Mouse (Mus musculus): ENCODE measurements at regions not wholly inside any gene's neighbourhood (a gene's known extent, or its start where the extent isn't known, plus 50 kb on each side); places are given as distances from the start of the nearest gene placed in this dataset.

- Histone ChIP-seq H3K27ac (ENCODE audit: low read depth, low read length) (no peak overlapping the region), H3K36me3 (ENCODE audit: control insufficient read depth, insufficient read depth, low read length) (no peaks in the 10 kb centered on the region), H3K27me3 (ENCODE audit: control insufficient read depth, insufficient read depth, low read length) (no peaks in the 10 kb centered on the region), H3K4me1 (ENCODE audit: control insufficient read depth, insufficient read depth, low read length) (no peaks in the 10 kb centered on the region), H3K4me3 (ENCODE audit: low read depth, low read length) (no peak overlapping the region), H3K4me2 (no peak overlapping the region), H3K9ac (ENCODE audit: low read depth, low read length) (no peak overlapping the region), H3K9me3 (replicated peaks; ENCODE audit: control insufficient read depth, low read length) (no peaks in the 10 kb centered on the region)
- 71% methylated on average over 3 of the region's 3 CpGs for WGBS (ENCODE audit: insufficient replicate concordance)
- no peak for ATAC-seq (replicated peaks; ENCODE audit: insufficient number of reproducible peaks, low FRiP score, low TSS enrichment)
These were observed 166.0 kb upstream of the Rnf219 start for GRCm38 (mm10) chr14:104688440-104688839.

- no peak overlapping the region for H3K27ac ChIP-seq (ENCODE audit: low read depth, low read length)
- no peak overlapping the region for H3K4me2 ChIP-seq
- no peaks in the 10 kb centered on the region for H3K36me3 ChIP-seq (ENCODE audit: control insufficient read depth, insufficient read depth, low read length)
- H3K4me1 ChIP-seq (ENCODE audit: control insufficient read depth, insufficient read depth, low read length), result no peaks in the 10 kb centered on the region
- H3K4me3 ChIP-seq (ENCODE audit: low read depth, low read length), result no peak overlapping the region
- no peaks in the 10 kb centered on the region for H3K27me3 ChIP-seq (ENCODE audit: control insufficient read depth, insufficient read depth, low read length)
- ATAC-seq (replicated peaks; ENCODE audit: insufficient number of reproducible peaks, low FRiP score, low TSS enrichment), result 0 out of 2 replicates have a peak, but pooled peaks have one; percentile 26
- no peak overlapping the region for H3K9ac ChIP-seq (ENCODE audit: low read depth, low read length)
- no peaks in the 10 kb centered on the region for H3K9me3 ChIP-seq (replicated peaks; ENCODE audit: control insufficient read depth, low read length)
- WGBS (ENCODE audit: insufficient replicate concordance), result 23% methylated on average over 7 of the region's 7 CpGs
These were observed 154.4 kb upstream of the Rnf219 start for GRCm38 (mm10) chr14:104676810-104677209.

DNA sequence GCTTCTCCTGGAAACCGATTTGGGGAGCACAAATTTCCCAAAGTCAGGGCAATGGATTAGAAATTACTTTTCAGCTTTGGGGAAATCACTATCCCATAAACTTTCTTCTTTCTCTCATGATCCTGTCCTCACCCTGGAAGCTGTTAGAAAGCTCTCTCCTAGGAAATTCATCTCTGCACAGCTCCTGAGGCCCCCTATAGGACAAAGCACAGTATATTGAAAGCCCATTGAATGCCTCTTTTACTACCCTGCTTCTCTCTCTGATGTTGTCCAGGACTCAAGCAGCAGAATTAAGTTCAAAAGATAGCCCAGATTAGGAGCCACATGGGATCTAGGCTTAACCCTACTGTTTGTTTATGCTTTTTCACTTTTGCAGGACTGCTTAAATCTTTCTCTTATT is 139.3 kb upstream of the Rnf219 start:
- Histone ChIP-seq H3K9ac (ENCODE audit: low read depth, low read length) (no peak overlapping the region), H3K27ac (ENCODE audit: low read depth, low read length) (no peak overlapping the region), H3K36me3 (ENCODE audit: control insufficient read depth, insufficient read depth, low read length) (no peaks in the 10 kb centered on the region), H3K27me3 (ENCODE audit: control insufficient read depth, insufficient read depth, low read length) (no peaks in the 10 kb centered on the region), H3K4me1 (ENCODE audit: control insufficient read depth, insufficient read depth, low read length) (no peaks in the 10 kb centered on the region), H3K4me3 (ENCODE audit: low read depth, low read length) (no peak overlapping the region), H3K4me2 (no peak overlapping the region), H3K9me3 (replicated peaks; ENCODE audit: control insufficient read depth, low read length) (no peaks in the 10 kb centered on the region)
- ATAC-seq (replicated peaks; ENCODE audit: insufficient number of reproducible peaks, low FRiP score, low TSS enrichment), result no peak
- 85% methylated on average over 1 of the region's 1 CpGs for WGBS (ENCODE audit: insufficient replicate concordance)

DNA sequence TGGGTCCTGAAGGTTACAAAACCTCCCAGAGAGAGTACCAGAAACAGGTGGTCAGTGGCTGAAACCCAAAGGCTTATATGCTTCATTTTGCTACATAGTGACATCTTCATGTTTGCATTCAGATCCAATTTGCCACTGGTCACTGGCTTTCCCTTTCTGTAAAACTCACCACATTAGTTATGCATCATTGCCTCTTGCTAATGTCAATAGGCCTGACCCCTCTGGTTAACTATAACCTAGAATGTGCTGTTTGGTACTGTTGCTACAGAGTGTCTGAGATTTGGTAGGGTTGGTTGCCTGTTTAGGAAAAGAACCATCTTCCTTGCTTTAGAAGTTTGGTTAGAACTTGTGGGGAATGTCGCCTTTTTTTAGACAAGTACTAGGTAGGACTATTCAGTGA is 136.3 kb upstream of the Rnf219 start:
- Histone ChIP-seq H3K27me3 (ENCODE audit: control insufficient read depth, insufficient read depth, low read length) (no peaks in the 10 kb centered on the region), H3K4me3 (ENCODE audit: low read depth, low read length) (no peak overlapping the region), H3K27ac (ENCODE audit: low read depth, low read length) (no peak overlapping the region), H3K4me1 (ENCODE audit: control insufficient read depth, insufficient read depth, low read length) (no peaks in the 10 kb centered on the region), H3K36me3 (ENCODE audit: control insufficient read depth, insufficient read depth, low read length) (no peaks in the 10 kb centered on the region), H3K9ac (ENCODE audit: low read depth, low read length) (no peak overlapping the region), H3K4me2 (no peak overlapping the region), H3K9me3 (replicated peaks; ENCODE audit: control insufficient read depth, low read length) (no peaks in the 10 kb centered on the region)
- 87% methylated on average over 1 of the region's 1 CpGs for WGBS (ENCODE audit: insufficient replicate concordance)
- no peak for ATAC-seq (replicated peaks; ENCODE audit: insufficient number of reproducible peaks, low FRiP score, low TSS enrichment)

DNA sequence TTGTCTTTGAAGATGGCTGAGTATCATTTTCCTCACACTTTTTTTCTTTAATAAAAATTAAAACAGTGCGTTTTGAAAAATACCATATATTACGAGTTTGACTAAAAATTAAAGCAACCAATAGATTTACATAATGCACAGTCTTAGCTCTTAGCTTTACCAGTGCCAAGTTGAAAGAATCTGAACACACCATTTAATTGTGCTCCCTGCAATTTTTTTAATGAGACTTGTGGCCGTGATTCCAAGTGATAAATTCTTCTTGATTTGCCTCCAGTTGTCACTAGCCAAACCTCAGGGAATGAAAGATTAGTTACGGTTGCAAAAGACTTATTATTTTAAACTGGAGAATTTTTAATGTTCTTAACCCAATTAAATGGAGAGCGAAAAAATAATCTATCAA is 127.5 kb upstream of the Rnf219 start:
- H3K27ac ChIP-seq (ENCODE audit: low read depth, low read length), result no peak overlapping the region
- 82% methylated on average over 5 of the region's 5 CpGs for WGBS (ENCODE audit: insufficient replicate concordance)
- H3K27me3 ChIP-seq (ENCODE audit: control insufficient read depth, insufficient read depth, low read length), result no peaks in the 10 kb centered on the region
- H3K4me2 ChIP-seq, result no peak overlapping the region
- no peaks in the 10 kb centered on the region for H3K36me3 ChIP-seq (ENCODE audit: control insufficient read depth, insufficient read depth, low read length)
- no peak for ATAC-seq (replicated peaks; ENCODE audit: insufficient number of reproducible peaks, low FRiP score, low TSS enrichment)
- H3K4me3 ChIP-seq (ENCODE audit: low read depth, low read length), result no peak overlapping the region
- no peaks in the 10 kb centered on the region for H3K4me1 ChIP-seq (ENCODE audit: control insufficient read depth, insufficient read depth, low read length)
- H3K9ac ChIP-seq (ENCODE audit: low read depth, low read length), result no peak overlapping the region
- no peaks in the 10 kb centered on the region for H3K9me3 ChIP-seq (replicated peaks; ENCODE audit: control insufficient read depth, low read length)

GRCm38 (mm10) chr14:104644626-104645025 is 122.2 kb upstream of the Rnf219 start:
- no peaks in the 10 kb centered on the region for H3K36me3 ChIP-seq (ENCODE audit: control insufficient read depth, insufficient read depth, low read length)
- no peaks in the 10 kb centered on the region for H3K4me1 ChIP-seq (ENCODE audit: control insufficient read depth, insufficient read depth, low read length)
- no peaks in the 10 kb centered on the region for H3K27me3 ChIP-seq (ENCODE audit: control insufficient read depth, insufficient read depth, low read length)
- no peak overlapping the region for H3K9ac ChIP-seq (ENCODE audit: low read depth, low read length)
- ATAC-seq (replicated peaks; ENCODE audit: insufficient number of reproducible peaks, low FRiP score, low TSS enrichment), result no peak
- H3K4me2 ChIP-seq, result no peak overlapping the region
- WGBS (ENCODE audit: insufficient replicate concordance), result 85% methylated on average over 4 of the region's 4 CpGs
- H3K4me3 ChIP-seq (ENCODE audit: low read depth, low read length), result no peak overlapping the region
- no peak overlapping the region for H3K27ac ChIP-seq (ENCODE audit: low read depth, low read length)
- no peaks in the 10 kb centered on the region for H3K9me3 ChIP-seq (replicated peaks; ENCODE audit: control insufficient read depth, low read length)

GRCm38 (mm10) chr14:104642783-104643182 is 120.3 kb upstream of the Rnf219 start:
- no peaks in the 10 kb centered on the region for H3K27me3 ChIP-seq (ENCODE audit: control insufficient read depth, insufficient read depth, low read length)
- WGBS (ENCODE audit: insufficient replicate concordance), result 32% methylated on average over 6 of the region's 6 CpGs
- no peak overlapping the region for H3K4me2 ChIP-seq
- H3K9me3 ChIP-seq (replicated peaks; ENCODE audit: control insufficient read depth, low read length), result no peaks in the 10 kb centered on the region
- H3K4me1 ChIP-seq (ENCODE audit: control insufficient read depth, insufficient read depth, low read length), result no peaks in the 10 kb centered on the region
- no peak overlapping the region for H3K4me3 ChIP-seq (ENCODE audit: low read depth, low read length)
- no peaks in the 10 kb centered on the region for H3K36me3 ChIP-seq (ENCODE audit: control insufficient read depth, insufficient read depth, low read length)
- no peak overlapping the region for H3K27ac ChIP-seq (ENCODE audit: low read depth, low read length)
- H3K9ac ChIP-seq (ENCODE audit: low read depth, low read length), result no peak overlapping the region
- no peak for ATAC-seq (replicated peaks; ENCODE audit: insufficient number of reproducible peaks, low FRiP score, low TSS enrichment)

DNA sequence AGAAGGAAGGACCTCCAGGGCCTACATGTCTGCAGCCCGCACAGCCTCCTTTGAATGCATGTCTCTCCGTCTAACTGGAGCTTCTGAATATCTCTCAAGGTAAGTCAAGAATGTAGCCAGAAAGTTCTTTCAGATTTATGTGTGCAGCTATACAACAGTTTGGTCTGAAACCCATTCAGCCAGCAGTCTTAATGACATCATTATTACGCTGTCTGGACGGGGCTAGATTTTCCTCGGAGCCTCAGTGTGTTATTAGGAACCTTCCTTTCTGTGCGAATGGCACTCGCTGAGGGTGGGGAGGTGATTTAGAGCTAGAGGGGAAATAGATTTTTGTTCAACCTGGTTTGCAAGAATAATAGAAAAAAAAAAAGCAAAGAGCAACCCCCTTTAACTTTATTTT is 116.9 kb upstream of the Rnf219 start:
- ATAC-seq (replicated peaks; ENCODE audit: insufficient number of reproducible peaks, low FRiP score, low TSS enrichment), result no peak
- Histone ChIP-seq H3K27me3 (ENCODE audit: control insufficient read depth, insufficient read depth, low read length) (no peaks in the 10 kb centered on the region), H3K27ac (ENCODE audit: low read depth, low read length) (no peak overlapping the region), H3K4me2 (no peak overlapping the region), H3K36me3 (ENCODE audit: control insufficient read depth, insufficient read depth, low read length) (no peaks in the 10 kb centered on the region), H3K4me3 (ENCODE audit: low read depth, low read length) (no peak overlapping the region), H3K9me3 (replicated peaks; ENCODE audit: control insufficient read depth, low read length) (no peaks in the 10 kb centered on the region), H3K4me1 (ENCODE audit: control insufficient read depth, insufficient read depth, low read length) (no peaks in the 10 kb centered on the region), H3K9ac (ENCODE audit: low read depth, low read length) (no peak overlapping the region)
- 83% methylated on average over 7 of the region's 7 CpGs for WGBS (ENCODE audit: insufficient replicate concordance)

- no peaks in the 10 kb centered on the region for H3K9me3 ChIP-seq (replicated peaks; ENCODE audit: control insufficient read depth, low read length)
- H3K27ac ChIP-seq (ENCODE audit: low read depth, low read length), result no peak overlapping the region
- H3K36me3 ChIP-seq (ENCODE audit: control insufficient read depth, insufficient read depth, low read length), result no peaks in the 10 kb centered on the region
- H3K4me3 ChIP-seq (ENCODE audit: low read depth, low read length), result no peak overlapping the region
- no peak overlapping the region for H3K9ac ChIP-seq (ENCODE audit: low read depth, low read length)
- 74% methylated on average over 3 of the region's 3 CpGs for WGBS (ENCODE audit: insufficient replicate concordance)
- no peak for ATAC-seq (replicated peaks; ENCODE audit: insufficient number of reproducible peaks, low FRiP score, low TSS enrichment)
- H3K4me1 ChIP-seq (ENCODE audit: control insufficient read depth, insufficient read depth, low read length), result no peaks in the 10 kb centered on the region
- H3K4me2 ChIP-seq, result no peak overlapping the region
- no peaks in the 10 kb centered on the region for H3K27me3 ChIP-seq (ENCODE audit: control insufficient read depth, insufficient read depth, low read length)
These were observed 89.0 kb upstream of the Rnf219 start for GRCm38 (mm10) chr14:104611467-104611866.

Measured in heart, embryonic 11.5 days (tissue).